Mouse (Mus musculus): Measurements from ENCODE around the gene Macrod2.

GRCm38 (mm10) chr2:141514976-141515375 is 1119.9 kb downstream of the Macrod2 start:
- TF ChIP-seq CTCF (IDR thresholded peaks at IDR 0.05; ENCODE audit: low read depth, low read length) (no peak), POLR2A (IDR thresholded peaks at IDR 0.05; ENCODE audit: extremely low read depth, insufficient read depth, low read length) (no peak)
